Mouse (Mus musculus): ENCODE measurements at regions not wholly inside any gene's neighbourhood (a gene's known extent, or its start where the extent isn't known, plus 50 kb on each side); places are given as distances from the start of the nearest gene placed in this dataset.

- TF ChIP-seq GATA1 (IDR thresholded peaks at IDR 0.05; ENCODE audit: borderline replicate concordance, low read length), result no peak
- no peak for TF ChIP-seq FLI1 (IDR thresholded peaks at IDR 0.05; ENCODE audit: low read length)
Observed at GRCm38 (mm10) chr13:59966535-59967255, 143.7 kb upstream of the Tut7 start.
